Mouse (Mus musculus) CH12.LX (cell line): ENCODE data around the gene Frmd4a. TPM values are rescaled to one million over a fixed set of nuclear protein-coding genes. Genes with fewer than 3 reads are reported as not detected.

ENCODE experiments used
- DNase-seq: peaks from one replicate; pipeline ENCODE4 v3.0.0-alpha.2; 2013; ENCODE audit errors: extremely low read depth
- H3K27ac ChIP-seq: 2 replicates; pipeline ENCODE4 v1.5.1; 2012; ENCODE audit warnings: low read depth, mild to moderate bottlenecking, control low read depth, moderate library complexity; ENCODE audit not compliant: insufficient read depth
- H3K27me3 ChIP-seq: replicated peaks from 2 replicates; pipeline ENCODE3; 2012; ENCODE audit warnings: inconsistent platforms
- H3K36me3 ChIP-seq, 2 experiments: replicated peaks in 1 of 2; 2 replicates each; pipeline versions ENCODE3 to v1.6.1; 2012; ENCODE audit warnings: inconsistent platforms in 1 of 2, low read length in 1 of 2, mild to moderate bottlenecking in 1 of 2, mixed read lengths in 1 of 2, moderate library complexity in 1 of 2; ENCODE audit not compliant: control insufficient read depth in 1 of 2, insufficient read depth in 1 of 2
- H3K4me1 ChIP-seq, 2 experiments: 2 replicates each; pipeline ENCODE4 v1.6.1; 2012; ENCODE audit warnings: inconsistent platforms in 1 of 2, moderate library complexity in 1 of 2; ENCODE audit not compliant: insufficient read depth in 2 of 2, control insufficient read depth in 1 of 2
- H3K4me2 ChIP-seq: 2 replicates; pipeline ENCODE4 v1.6.1; 2012; ENCODE audit warnings: low read depth, mild to moderate bottlenecking, control low read depth; ENCODE audit not compliant: poor library complexity, insufficient read depth, severe bottlenecking
- H3K4me3 ChIP-seq, 3 experiments: fragments of 150-350 bp in 1 of 3; sonication (generic) in 1 of 3; replicated peaks in 1 of 3; 2 replicates each; pipeline versions ENCODE3 to v1.5.1; 2011 to 2012; ENCODE audit warnings: low read depth in 2 of 3, low read length in 2 of 3, mild to moderate bottlenecking in 2 of 3, moderate library complexity in 2 of 3, control low read depth in 1 of 3, improper control_type of control experiment in 1 of 3, inconsistent platforms in 1 of 3, mixed read lengths in 1 of 3; ENCODE audit not compliant: poor library complexity in 1 of 3
- H3K79me2 ChIP-seq: replicated peaks from 2 replicates; pipeline ENCODE4 v1.6.1; 2012; ENCODE audit warnings: mild to moderate bottlenecking, moderate library complexity; ENCODE audit not compliant: control insufficient read depth, poor library complexity, insufficient read depth, severe bottlenecking; ENCODE audit errors: extremely low read depth
- H3K9ac ChIP-seq: 2 replicates; pipeline ENCODE4 v1.6.1; 2012; ENCODE audit warnings: low read depth, mild to moderate bottlenecking, control low read depth, moderate library complexity; ENCODE audit not compliant: insufficient read depth
- H3K9me3 ChIP-seq: replicated peaks from 2 replicates; pipeline ENCODE3; 2012; ENCODE audit warnings: low read length, inconsistent platforms, mixed read lengths
- BHLHE40 ChIP-seq: IDR thresholded peaks from 2 replicates; pipeline ENCODE4 v1.6.1; 2011; ENCODE audit warnings: mild to moderate bottlenecking, low read depth, low read length, improper control_type of control experiment
- CHD1 ChIP-seq: IDR thresholded peaks from 2 replicates; pipeline ENCODE4 v1.6.1; 2012; ENCODE audit warnings: low read depth, low read length, improper control_type of control experiment, inconsistent platforms
- CHD2 ChIP-seq: IDR thresholded peaks from 2 replicates; pipeline ENCODE4 v1.6.1; 2011; ENCODE audit warnings: low read length, improper control_type of control experiment
- CTCF ChIP-seq, 2 experiments: IDR thresholded peaks in 1 of 2; conservative IDR thresholded peaks in 1 of 2; 2 replicates each; pipeline ENCODE4 v1.5.1; 2011 to 2012; ENCODE audit warnings: low read depth in 2 of 2, low read length in 2 of 2, improper control_type of control experiment in 1 of 2, inconsistent platforms in 1 of 2, mild to moderate bottlenecking in 1 of 2, moderate library complexity in 1 of 2
- E2F4 ChIP-seq: IDR thresholded peaks from 2 replicates; pipeline ENCODE4 v1.6.1; 2011; ENCODE audit warnings: low read depth, low read length, improper control_type of control experiment; ENCODE audit not compliant: insufficient replicate concordance
- EP300 ChIP-seq: IDR thresholded peaks from 2 replicates; pipeline ENCODE4 v1.6.1; 2011; ENCODE audit warnings: low read length, improper control_type of control experiment
- GABPA ChIP-seq: IDR thresholded peaks from 2 replicates; pipeline ENCODE4 v1.6.1; 2012; ENCODE audit warnings: low read depth, low read length, improper control_type of control experiment, inconsistent platforms; ENCODE audit not compliant: insufficient replicate concordance
- HCFC1 ChIP-seq: IDR thresholded peaks from 2 replicates; pipeline ENCODE4 v1.6.1; 2012; ENCODE audit warnings: low read depth, mild to moderate bottlenecking, inconsistent platforms, low read length, improper control_type of control experiment
- JUN ChIP-seq: IDR thresholded peaks from 2 replicates; pipeline ENCODE4 v1.6.1; 2011; ENCODE audit warnings: low read depth, mild to moderate bottlenecking, low read length, improper control_type of control experiment, moderate library complexity; ENCODE audit not compliant: insufficient read depth
- MAZ ChIP-seq: IDR thresholded peaks from 2 replicates; pipeline ENCODE4 v1.6.1; 2012; ENCODE audit warnings: low read depth, mild to moderate bottlenecking, inconsistent platforms, low read length, improper control_type of control experiment, moderate library complexity
- MEF2A ChIP-seq: IDR thresholded peaks from 2 replicates; pipeline ENCODE4 v1.6.1; 2014; ENCODE audit warnings: low read depth, mild to moderate bottlenecking, inconsistent platforms, low read length, improper control_type of control experiment, borderline replicate concordance
- MYC ChIP-seq: IDR thresholded peaks from 2 replicates; pipeline ENCODE4 v1.6.1; 2011; ENCODE audit warnings: low read depth, mild to moderate bottlenecking, improper control_type of control experiment, low read length
- NRF1 ChIP-seq: IDR thresholded peaks from 2 replicates; pipeline ENCODE4 v1.6.1; 2014; ENCODE audit warnings: low read depth, mild to moderate bottlenecking, inconsistent platforms, low read length, improper control_type of control experiment, moderate library complexity
- PAX5 ChIP-seq: IDR thresholded peaks from 2 replicates; pipeline ENCODE4 v1.6.1; 2012; ENCODE audit warnings: low read length, inconsistent platforms, mixed read lengths
- POLR2AphosphoS2 ChIP-seq: IDR thresholded peaks from 2 replicates; pipeline ENCODE4 v1.6.1; 2011; ENCODE audit warnings: low read depth, low read length, improper control_type of control experiment
- RAD21 ChIP-seq: IDR thresholded peaks from 2 replicates; pipeline ENCODE4 v1.6.1; 2011; ENCODE audit warnings: low read depth, mild to moderate bottlenecking, low read length, improper control_type of control experiment, moderate library complexity
- SIN3A ChIP-seq: IDR thresholded peaks from 2 replicates; pipeline ENCODE4 v1.6.1; 2012; ENCODE audit warnings: low read length, improper control_type of control experiment, inconsistent platforms
- SMC3 ChIP-seq: IDR thresholded peaks from 2 replicates; pipeline ENCODE4 v1.6.1; 2011; ENCODE audit warnings: low read depth, low read length, improper control_type of control experiment
- UBTF ChIP-seq: IDR thresholded peaks from 2 replicates; pipeline ENCODE4 v1.6.1; 2012; ENCODE audit warnings: low read depth, mild to moderate bottlenecking, inconsistent platforms, low read length, improper control_type of control experiment, moderate library complexity
- USF1 ChIP-seq: IDR thresholded peaks from 2 replicates; pipeline ENCODE4 v1.6.1; 2014; ENCODE audit warnings: low read depth, mild to moderate bottlenecking, inconsistent platforms, low read length, improper control_type of control experiment
- ZKSCAN1 ChIP-seq: IDR thresholded peaks from 2 replicates; pipeline ENCODE4 v1.6.1; 2012; ENCODE audit warnings: low read depth, inconsistent platforms, low read length, improper control_type of control experiment, borderline replicate concordance
- dilution Hi-C: fragments of 300-500 bp; cut with MboI; formaldehyde crosslinking; loops from 2 replicates; pipeline ENCODE4 v1.14.3; 2020; ENCODE audit warnings: low sequenced_read_pairs; ENCODE audit not compliant: extremely low pct_unique_long_range_greater_than_20kb, extremely low pct_ligation_motif_present
- in situ Hi-C: fragments of 300-500 bp; cut with MboI; formaldehyde crosslinking; loops from 3 replicates; pipeline ENCODE4 v1.14.3; 2019; ENCODE audit warnings: low sequenced_read_pairs, low pct_ligation_motif_present, low pct_unique_long_range_greater_than_20kb, mixed read lengths
- polyA plus RNA-seq: library from polyadenylated mRNA; unstranded; fragments of >175 nt; gene quantifications from 2 replicates; pipeline ENCODE4 v1.2.1, GENCODE M21; 2012; ENCODE audit warnings: low read depth; ENCODE audit not compliant: insufficient read length
- total RNA-seq, 2 experiments: library from RNA; depleted of rRNA; stranded (reverse); fragments of 300-350 nt in 1 of 2; fragments of >200 nt in 1 of 2; gene quantifications; 2 replicates each; pipeline ENCODE4 v1.2.3; 2012 to 2014

The Frmd4a gene
- total and polyA plus RNA-seq, 3 experiments: 0.13 to 2.0 (median 0.32) TPM

- in situ Hi-C loops (loop anchor here (25.0 kb wide), 1 partner anchor 224 kb away; no protein-coding TSS in a partner anchor), dilution Hi-C loops (no loop called here)
- TF ChIP-seq CHD1: no peak
- no peak for TF ChIP-seq EP300
- TF ChIP-seq MYC: no peak
- no peak for TF ChIP-seq PAX5
- no peak for TF ChIP-seq HCFC1
- TF ChIP-seq SIN3A: no peak
- no peak for TF ChIP-seq GABPA
- TF ChIP-seq UBTF: no peak
- TF ChIP-seq RAD21: no peak
- TF ChIP-seq MAZ: no peak
- TF ChIP-seq ZKSCAN1: no peak
- no peak for TF ChIP-seq E2F4
- H3K79me2 ChIP-seq: no peaks in the 10 kb centered on the region
- no peak for DNase-seq
- no peaks in the 10 kb centered on the region for H3K4me1 ChIP-seq
- no peak overlapping the region for H3K4me2 ChIP-seq
- no peak overlapping the region for H3K9ac ChIP-seq
- no peaks in the 10 kb centered on the region for H3K27me3 ChIP-seq
- H3K9me3 ChIP-seq: no peaks in the 10 kb centered on the region
- H3K27ac ChIP-seq: no peak overlapping the region
- no peak overlapping the region for H3K4me3 ChIP-seq
- peaks cover 71 to 89% of the 10 kb centered on the region in 2 experiments for H3K36me3 ChIP-seq
Observed at GRCm38 (mm10) chr2:4638189-4638588, 620.7 kb downstream of the Frmd4a start.

DNA sequence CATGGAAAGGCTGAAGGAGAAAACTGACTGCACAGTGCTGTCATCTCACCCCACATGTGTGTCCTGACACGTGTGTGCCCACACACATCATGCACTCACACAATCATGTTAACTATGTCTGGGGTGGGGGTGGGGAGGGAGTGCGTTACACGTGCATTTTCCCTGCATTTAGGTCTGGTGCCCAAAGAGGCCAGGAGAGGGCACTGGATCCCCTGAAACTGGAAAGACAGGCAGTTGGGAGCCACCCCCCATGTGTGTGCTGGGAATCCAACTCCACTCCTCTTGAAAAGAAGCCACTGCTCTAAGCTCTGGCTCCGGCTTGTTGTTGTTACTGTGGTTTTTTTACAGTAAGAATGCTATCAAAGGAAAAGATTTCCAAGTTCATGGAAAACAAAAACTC lies 627.5 kb downstream of the Frmd4a start:
- DNase-seq: no peak
- in situ Hi-C loops (loop anchor here (25.0 kb wide), 1 partner anchor 217 kb away; no protein-coding TSS in a partner anchor), dilution Hi-C loops (no loop called here)
- no peak overlapping the region for H3K9ac ChIP-seq
- no peak overlapping the region for H3K4me2 ChIP-seq
- H3K4me1 ChIP-seq: peaks cover 3 to 12% of the 10 kb centered on the region in 2 experiments; a peak in 2 of 4 replicates
- H3K27me3 ChIP-seq: no peaks in the 10 kb centered on the region
- H3K27ac ChIP-seq: no peak overlapping the region
- TF ChIP-seq MYC: no peak
- TF ChIP-seq CHD1: no peak
- TF ChIP-seq SMC3: no peak
- no peak for TF ChIP-seq GABPA
- no peak for TF ChIP-seq POLR2AphosphoS2
- TF ChIP-seq JUN: no peak
- no peak for TF ChIP-seq CHD2
- no peak for TF ChIP-seq NRF1
- TF ChIP-seq USF1: no peak
- no peak for TF ChIP-seq CTCF (conservative IDR thresholded peaks at IDR 0.05 in 1 of 2, IDR thresholded peaks at IDR 0.05 in 1 of 2; ENCODE audit: low read depth in 2 of 2, low read length in 2 of 2)
- TF ChIP-seq UBTF: no peak
- no peak for TF ChIP-seq MEF2A
- TF ChIP-seq BHLHE40: no peak
- TF ChIP-seq, all 38 proteins: peak for 0
- Histone ChIP-seq H3K36me3 (peaks cover 42 to 62% of the 10 kb centered on the region in 2 experiments), H3K4me3 (no peak overlapping the region), H3K79me2 (peaks cover 18% of the 10 kb centered on the region), H3K9me3 (no peaks in the 10 kb centered on the region)
